Mouse (Mus musculus): Measurements from ENCODE around the gene Mylk2.

Gene Mylk2

GRCm38 (mm10) chr2:152911031-152911430, at the start of gene Mylk2:
Mylk2 (plus strand) TSS chr2:152911352.
- DNase-seq (ENCODE audit: low spot score), result no peak

- DNase-seq (ENCODE audit: low spot score), result no peak
These were observed 49.3 kb upstream of the Mylk2 start for GRCm38 (mm10) chr2:152861891-152862290.

- no peak for DNase-seq (ENCODE audit: low spot score)
These were observed 48.5 kb upstream of the Mylk2 start for GRCm38 (mm10) chr2:152862638-152863037.

GRCm38 (mm10) chr2:152863346-152863745, 47.8 kb upstream of the Mylk2 start:
- no peak for DNase-seq (ENCODE audit: low spot score)

- no peak for DNase-seq (ENCODE audit: low spot score)
These were observed 32.9 kb upstream of the Mylk2 start for GRCm38 (mm10) chr2:152878239-152878638.

- no peak for DNase-seq (ENCODE audit: low spot score)
These were observed 30.3 kb upstream of the Mylk2 start for GRCm38 (mm10) chr2:152880898-152881297.

GRCm38 (mm10) chr2:152884101-152884645, 27.0 kb upstream of the Mylk2 start:
- DNase-seq (ENCODE audit: low spot score), result no peak

GRCm38 (mm10) chr2:152887230-152887629, 23.9 kb upstream of the Mylk2 start:
- no peak for DNase-seq (ENCODE audit: low spot score)

- no peak for DNase-seq (ENCODE audit: low spot score)
These were observed 22.4 kb upstream of the Mylk2 start for GRCm38 (mm10) chr2:152888774-152889173.

- no peak for DNase-seq (ENCODE audit: low spot score)
These were observed 15.3 kb upstream of the Mylk2 start for GRCm38 (mm10) chr2:152895834-152896233.

GRCm38 (mm10) chr2:152896926-152897325, 14.2 kb upstream of the Mylk2 start:
- DNase-seq (ENCODE audit: low spot score), result no peak

- DNase-seq (ENCODE audit: low spot score), result no peak
These were observed 12.1 kb upstream of the Mylk2 start for GRCm38 (mm10) chr2:152899011-152899410.

- DNase-seq (ENCODE audit: low spot score), result no peak
These were observed 9.9 kb upstream of the Mylk2 start for GRCm38 (mm10) chr2:152901296-152901695.

- DNase-seq (ENCODE audit: low spot score), result no peak
These were observed 8.5 kb upstream of the Mylk2 start for GRCm38 (mm10) chr2:152902658-152903057.

- DNase-seq (ENCODE audit: low spot score), result no peak
These were observed 7.6 kb upstream of the Mylk2 start for GRCm38 (mm10) chr2:152903586-152903985.

- no peak for DNase-seq (ENCODE audit: low spot score)
These were observed 7.0 kb upstream of the Mylk2 start for GRCm38 (mm10) chr2:152904127-152904643.

GRCm38 (mm10) chr2:152905036-152905829, 5.9 kb upstream of the Mylk2 start:
- no peak for DNase-seq (ENCODE audit: low spot score)

- DNase-seq (ENCODE audit: low spot score), result no peak
These were observed 4.7 kb upstream of the Mylk2 start for GRCm38 (mm10) chr2:152906274-152907037.

GRCm38 (mm10) chr2:152907114-152907943, 3.8 kb upstream of the Mylk2 start:
- no peak for DNase-seq (ENCODE audit: low spot score)

GRCm38 (mm10) chr2:152909848-152910247, 1.3 kb upstream of the Mylk2 start:
- no peak for DNase-seq (ENCODE audit: low spot score)

- DNase-seq (ENCODE audit: low spot score), result no peak
These were observed 280 bp downstream of the Mylk2 start for GRCm38 (mm10) chr2:152911432-152911831.

- no peak for DNase-seq (ENCODE audit: low spot score)
These were observed 2.3 kb downstream of the Mylk2 start for GRCm38 (mm10) chr2:152913471-152913870.
